Mouse (Mus musculus): ENCODE data around the gene Tdpoz5. TPM values are rescaled to one million over a fixed set of nuclear protein-coding genes. Genes with fewer than 3 reads are reported as not detected.
"Not testable (repeated sequence)": the region's sequence is repeated elsewhere in the genome, so short reads cannot be mapped to it uniquely, and the experiment has no call there.

The Tdpoz5 gene
- total RNA-seq (2021) = not detected
- long read RNA-seq, experiment 1 = 0 reads
- long read RNA-seq, experiment 2 = 0 reads

- intact Hi-C loops (cut with DNase I; ENCODE audit: low total_unique reads); DNase-seq: not testable (repeated sequence)
These were observed at the start of gene Tdpoz5 for GRCm38 (mm10) chr3:93961214-93961613. Gene Tdpoz5, minus strand, starts transcription at chr3:93961314.

GRCm38 (mm10) chr3:93968938-93969337 lies 7.8 kb upstream of the Tdpoz5 start:
- intact Hi-C loops (cut with DNase I; ENCODE audit: low total_unique reads); DNase-seq: not testable (repeated sequence)

GRCm38 (mm10) chr3:93943443-93943842 lies 17.7 kb downstream of the Tdpoz5 start, which contains the start of gene Gm9117:
Gene Gm9117, minus strand, starts transcription at chr3:93943543.
- intact Hi-C loops (cut with DNase I; ENCODE audit: low total_unique reads); DNase-seq: not testable (repeated sequence)

- DNase-seq; intact Hi-C loops (cut with DNase I; ENCODE audit: low total_unique reads): not testable (repeated sequence)
These were observed 22.7 kb downstream of the Tdpoz5 start for GRCm38 (mm10) chr3:93938386-93938785.

Other genes starting within 250 kb of the Tdpoz5 start
- not detected for gene Gm5773, start 188.3 kb downstream of the Tdpoz5 start, total RNA-seq (2021)
- gene Tdpoz4, start 164.9 kb downstream of the Tdpoz5 start, total RNA-seq (2021) = not detected
- not detected for gene Tdpoz3, start 135.3 kb downstream of the Tdpoz5 start, total RNA-seq (2021)
- not detected for gene Gm9117, start 17.8 kb downstream of the Tdpoz5 start, total RNA-seq (2021)
- gene Gm9125, start 93.6 kb upstream of the Tdpoz5 start, total RNA-seq (2021) = not detected
- gene Gm10697, start 111.3 kb upstream of the Tdpoz5 start, total RNA-seq (2021) = not detected
- gene Gm10696, start 216.9 kb upstream of the Tdpoz5 start, total RNA-seq (2021) = not detected
- gene Gm5286, start 235.4 kb upstream of the Tdpoz5 start, total RNA-seq (2021) = not detected